Mouse (Mus musculus): ENCODE measurements around the gene Phlpp1. TPM values are rescaled to one million over a fixed set of nuclear protein-coding genes. Genes with fewer than 3 reads are reported as not detected.

Gene Phlpp1
- polyA plus RNA-seq, 1 experiment from 2014 or later, result 8.2 TPM

GRCm38 (mm10) chr1:106232460-106232850 lies 60.9 kb downstream of the Phlpp1 start:
- no peak overlapping the region for H3K4me2 ChIP-seq (replicated peaks)
- H3K4me3 ChIP-seq (replicated peaks), result no peak overlapping the region
- H3K4me1 ChIP-seq (replicated peaks), result 0 out of 2 replicates have a peak, but pooled peaks cover 3% of the 10 kb centered on the region
- no peaks in the 10 kb centered on the region for H3K36me3 ChIP-seq
- no peak overlapping the region for H3K9ac ChIP-seq (replicated peaks)
- H3K27ac ChIP-seq, result no peak overlapping the region
- H3K9me3 ChIP-seq, result no peaks in the 10 kb centered on the region
- no peaks in the 10 kb centered on the region for H3K27me3 ChIP-seq
- ATAC-seq, result no peak
- WGBS, result 87% methylated on average over 4 of the region's 4 CpGs

GRCm38 (mm10) chr1:106236986-106237385 lies 65.4 kb downstream of the Phlpp1 start:
- no peak overlapping the region for H3K4me3 ChIP-seq (replicated peaks)
- H3K27me3 ChIP-seq, result no peaks in the 10 kb centered on the region
- H3K4me2 ChIP-seq (replicated peaks), result no peak overlapping the region
- no peak overlapping the region for H3K9ac ChIP-seq (replicated peaks)
- H3K36me3 ChIP-seq, result no peaks in the 10 kb centered on the region
- H3K9me3 ChIP-seq, result no peaks in the 10 kb centered on the region
- no peak for ATAC-seq
- H3K27ac ChIP-seq, result no peak overlapping the region
- peaks cover 11% of the 10 kb centered on the region; the same call in 1 of the 2 replicates for H3K4me1 ChIP-seq (replicated peaks)

- H3K4me2 ChIP-seq (replicated peaks), result no peak overlapping the region
- no peaks in the 10 kb centered on the region for H3K27me3 ChIP-seq
- H3K27ac ChIP-seq, result no peak overlapping the region
- no peaks in the 10 kb centered on the region for H3K36me3 ChIP-seq
- H3K9me3 ChIP-seq, result no peaks in the 10 kb centered on the region
- WGBS, result 76% methylated on average over 7 of the region's 7 CpGs
- H3K4me1 ChIP-seq (replicated peaks), result peaks cover 16% of the 10 kb centered on the region; the same call in 1 of the 2 replicates
- H3K9ac ChIP-seq (replicated peaks), result no peak overlapping the region
- ATAC-seq, result no peak
- H3K4me3 ChIP-seq (replicated peaks), result no peak overlapping the region
These were observed 68.6 kb downstream of the Phlpp1 start for GRCm38 (mm10) chr1:106240116-106240685.

GRCm38 (mm10) chr1:106241059-106241458 lies 69.5 kb downstream of the Phlpp1 start:
- WGBS, result 81% methylated on average over 1 of the region's 1 CpGs
- Histone ChIP-seq H3K27me3 (no peaks in the 10 kb centered on the region), H3K27ac (no peak overlapping the region), H3K4me2 (replicated peaks) (no peak overlapping the region), H3K4me1 (replicated peaks) (peaks cover 16% of the 10 kb centered on the region; the same call in 1 of the 2 replicates), H3K9ac (replicated peaks) (no peak overlapping the region), H3K9me3 (no peaks in the 10 kb centered on the region), H3K36me3 (no peaks in the 10 kb centered on the region), H3K4me3 (replicated peaks) (no peak overlapping the region)
- ATAC-seq, result no peak

GRCm38 (mm10) chr1:106242129-106242528 lies 70.6 kb downstream of the Phlpp1 start:
- H3K27me3 ChIP-seq, result no peaks in the 10 kb centered on the region
- no peak overlapping the region for H3K4me3 ChIP-seq (replicated peaks)
- no peak overlapping the region for H3K4me2 ChIP-seq (replicated peaks)
- no peaks in the 10 kb centered on the region for H3K36me3 ChIP-seq
- H3K27ac ChIP-seq, result no peak overlapping the region
- WGBS, result 63% methylated on average over 2 of the region's 2 CpGs
- peaks cover 16% of the 10 kb centered on the region; the same call in 1 of the 2 replicates for H3K4me1 ChIP-seq (replicated peaks)
- no peak for ATAC-seq
- H3K9ac ChIP-seq (replicated peaks), result no peak overlapping the region
- no peaks in the 10 kb centered on the region for H3K9me3 ChIP-seq

GRCm38 (mm10) chr1:106243371-106243770 lies 71.8 kb downstream of the Phlpp1 start:
- Histone ChIP-seq H3K4me2 (replicated peaks) (no peak overlapping the region), H3K36me3 (peaks cover 5% of the 10 kb centered on the region; the same call in 1 of the 2 replicates), H3K4me3 (replicated peaks) (no peak overlapping the region), H3K27ac (no peak overlapping the region), H3K9ac (replicated peaks) (no peak overlapping the region), H3K27me3 (no peaks in the 10 kb centered on the region), H3K9me3 (no peaks in the 10 kb centered on the region), H3K4me1 (replicated peaks) (peaks cover 16% of the 10 kb centered on the region; the same call in 1 of the 2 replicates)
- WGBS, result 71% methylated on average over 1 of the region's 1 CpGs
- 0 out of 2 replicates have a peak, but pooled peaks have one; percentile 9 for ATAC-seq

- no peak overlapping the region for H3K4me3 ChIP-seq (replicated peaks)
- no peak overlapping the region for H3K9ac ChIP-seq (replicated peaks)
- no peak overlapping the region for H3K4me2 ChIP-seq (replicated peaks)
- no peak for ATAC-seq
- peaks cover 5% of the 10 kb centered on the region; the same call in 1 of the 2 replicates for H3K36me3 ChIP-seq
- no peaks in the 10 kb centered on the region for H3K9me3 ChIP-seq
- H3K4me1 ChIP-seq (replicated peaks), result peaks cover 16% of the 10 kb centered on the region; the same call in 1 of the 2 replicates
- no peaks in the 10 kb centered on the region for H3K27me3 ChIP-seq
- 92% methylated on average over 3 of the region's 3 CpGs for WGBS
- no peak overlapping the region for H3K27ac ChIP-seq
These were observed 72.7 kb downstream of the Phlpp1 start for GRCm38 (mm10) chr1:106244245-106244644.

GRCm38 (mm10) chr1:106254047-106254446 lies 82.5 kb downstream of the Phlpp1 start:
- H3K27me3 ChIP-seq, result no peaks in the 10 kb centered on the region
- ATAC-seq, result no peak
- H3K4me2 ChIP-seq (replicated peaks), result no peak overlapping the region
- no peak overlapping the region for H3K27ac ChIP-seq
- 90% methylated on average over 1 of the region's 1 CpGs for WGBS
- H3K9ac ChIP-seq (replicated peaks), result no peak overlapping the region
- H3K36me3 ChIP-seq, result no peaks in the 10 kb centered on the region
- no peaks in the 10 kb centered on the region for H3K4me1 ChIP-seq (replicated peaks)
- H3K9me3 ChIP-seq, result 0 out of 2 replicates have a peak, but pooled peaks cover 6% of the 10 kb centered on the region
- H3K4me3 ChIP-seq (replicated peaks), result no peak overlapping the region

GRCm38 (mm10) chr1:106257176-106257575 lies 85.6 kb downstream of the Phlpp1 start:
- no peak overlapping the region for H3K4me2 ChIP-seq (replicated peaks)
- no peak overlapping the region for H3K4me3 ChIP-seq (replicated peaks)
- no peak overlapping the region for H3K9ac ChIP-seq (replicated peaks)
- no peaks in the 10 kb centered on the region for H3K27me3 ChIP-seq
- no peaks in the 10 kb centered on the region for H3K36me3 ChIP-seq
- ATAC-seq, result no peak
- H3K4me1 ChIP-seq (replicated peaks), result 0 out of 2 replicates have a peak, but pooled peaks cover 3% of the 10 kb centered on the region
- H3K27ac ChIP-seq, result no peak overlapping the region
- 95% methylated on average over 1 of the region's 1 CpGs for WGBS
- 0 out of 2 replicates have a peak, but pooled peaks cover 6% of the 10 kb centered on the region for H3K9me3 ChIP-seq

- Histone ChIP-seq H3K9ac (replicated peaks) (no peak overlapping the region), H3K4me1 (replicated peaks) (peaks cover 14% of the 10 kb centered on the region), H3K36me3 (no peaks in the 10 kb centered on the region), H3K4me3 (replicated peaks) (no peak overlapping the region), H3K4me2 (replicated peaks) (no peak overlapping the region), H3K9me3 (no peaks in the 10 kb centered on the region), H3K27ac (no peak overlapping the region), H3K27me3 (no peaks in the 10 kb centered on the region)
- ATAC-seq, result no peak
- 94% methylated on average over 6 of the region's 6 CpGs for WGBS
These were observed 96.7 kb downstream of the Phlpp1 start for GRCm38 (mm10) chr1:106268028-106268799.

GRCm38 (mm10) chr1:106269337-106269736 lies 97.8 kb downstream of the Phlpp1 start:
- peaks cover 16% of the 10 kb centered on the region for H3K4me1 ChIP-seq (replicated peaks)
- no peak overlapping the region for H3K9ac ChIP-seq (replicated peaks)
- no peaks in the 10 kb centered on the region for H3K36me3 ChIP-seq
- H3K27me3 ChIP-seq, result no peaks in the 10 kb centered on the region
- H3K4me2 ChIP-seq (replicated peaks), result no peak overlapping the region
- 48% methylated on average over 4 of the region's 4 CpGs for WGBS
- H3K27ac ChIP-seq, result no peak overlapping the region
- no peak for ATAC-seq
- no peaks in the 10 kb centered on the region for H3K9me3 ChIP-seq
- no peak overlapping the region for H3K4me3 ChIP-seq (replicated peaks)

- Histone ChIP-seq H3K36me3 (no peaks in the 10 kb centered on the region), H3K9ac (replicated peaks) (no peak overlapping the region), H3K4me2 (replicated peaks) (no peak overlapping the region), H3K9me3 (no peaks in the 10 kb centered on the region), H3K27ac (no peak overlapping the region), H3K27me3 (no peaks in the 10 kb centered on the region), H3K4me3 (replicated peaks) (no peak overlapping the region), H3K4me1 (replicated peaks) (peaks cover 35% of the 10 kb centered on the region)
- ATAC-seq, result no peak
- WGBS, result 40% methylated on average over 2 of the region's 2 CpGs
These were observed 101.4 kb downstream of the Phlpp1 start for GRCm38 (mm10) chr1:106272916-106273315.

All from midbrain, embryonic 13.5 days (tissue).